Mouse (Mus musculus) bone marrow, adult 2 months (tissue): Measurements from ENCODE around the gene Gnai3.

Experiments used
- CTCF ChIP-seq: fragments of 200-500 bp; IDR thresholded peaks from 2 replicates; pipeline ENCODE4 v1.5.1; 2011; ENCODE audit warnings: low read length, control low read depth; ENCODE audit not compliant: control insufficient read depth, insufficient read depth
- POLR2A ChIP-seq: fragments of 200-500 bp; IDR thresholded peaks from 2 replicates; pipeline ENCODE4 v1.6.1; 2011; ENCODE audit warnings: low read depth, mild to moderate bottlenecking, control low read depth, low read length, borderline replicate concordance; ENCODE audit not compliant: control insufficient read depth

DNA sequence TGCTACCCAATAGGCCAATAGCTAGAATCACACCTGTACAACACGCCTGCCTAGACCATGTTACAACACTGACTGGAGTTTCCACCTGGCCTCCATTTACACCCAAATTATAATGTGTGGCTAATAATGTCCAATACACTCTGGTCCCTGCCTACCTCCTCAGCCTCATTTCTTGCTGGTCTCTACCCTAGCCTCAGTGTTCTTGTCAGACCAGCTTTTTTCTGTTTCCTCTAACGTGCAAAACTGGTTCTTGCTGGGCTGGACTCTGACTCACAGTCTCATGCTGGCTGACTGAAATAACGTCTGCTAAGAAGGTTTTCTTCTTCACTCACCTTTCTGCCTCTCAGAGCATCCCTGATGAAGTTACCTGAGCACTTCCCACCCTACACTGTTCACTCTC, 19.6 kb downstream of the Gnai3 start:
- TF ChIP-seq CTCF (no peak), POLR2A (no peak)
